Mouse (Mus musculus) left cerebral cortex, postnatal 36 days (tissue): ENCODE results near the gene Rab11a. TPM values are rescaled to one million over a fixed set of nuclear protein-coding genes. Genes with fewer than 3 reads are reported as not detected.
"Not testable (repeated sequence)": the region's sequence is repeated elsewhere in the genome, so short reads cannot be mapped to it uniquely, and the experiment has no call there.

ENCODE experiments used
- DNase-seq, 2 experiments: peaks; one replicate each; pipeline ENCODE4 v3.0.0; 2021 to 2022; ENCODE audit warnings: low spot score in 2 of 2, mixed read lengths in 1 of 2
- intact Hi-C: fragments of 180-260 bp; cut with DNase I; formaldehyde crosslinking; loops from one replicate; pipeline ENCODE4 v1.15.1; 2025
- total RNA-seq, 2 experiments: library from RNA; stranded (reverse); gene quantifications; 2 replicates each; pipeline ENCODE4 v1.2.3; 2021

Gene Rab11a
- total RNA-seq, 2 experiments from 2014 or later, result 216 to 234 TPM

GRCm38 (mm10) chr9:64700451-64701311 lies 36.9 kb downstream of the Rab11a start:
- intact Hi-C loops, result no loop called here
- no peak for DNase-seq

GRCm38 (mm10) chr9:64698586-64698985 lies 39.0 kb downstream of the Rab11a start:
- no peak for DNase-seq
- intact Hi-C loops, result no loop called here

GRCm38 (mm10) chr9:64697677-64698076 lies 39.9 kb downstream of the Rab11a start:
- no peak for DNase-seq
- intact Hi-C loops, result no loop called here

- intact Hi-C loops, result no loop called here
- DNase-seq, result no peak
These were observed 40.6 kb downstream of the Rab11a start for GRCm38 (mm10) chr9:64697006-64697405.

- intact Hi-C loops, result no loop called here
These were observed 41.2 kb downstream of the Rab11a start for GRCm38 (mm10) chr9:64696404-64696803.

GRCm38 (mm10) chr9:64695266-64695665 lies 42.3 kb downstream of the Rab11a start:
- intact Hi-C loops, result no loop called here

More at GRCm38 (mm10) chr9:64696404-64696803, 41.2 kb downstream of the Rab11a start:
- no peak for DNase-seq

GRCm38 (mm10) chr9:64693094-64693493 lies 44.5 kb downstream of the Rab11a start:
- DNase-seq, result no peak
- intact Hi-C loops, result loop anchor here (5.0 kb wide), 1 partner anchor 346 kb away; no protein-coding TSS in a partner anchor

More at GRCm38 (mm10) chr9:64695266-64695665, 42.3 kb downstream of the Rab11a start:
- no peak for DNase-seq

- intact Hi-C loops, result loop anchor here (5.0 kb wide), 1 partner anchor 344 kb away; no protein-coding TSS in a partner anchor
- peak; percentile 29 to 30 for DNase-seq
These were observed 46.4 kb downstream of the Rab11a start for GRCm38 (mm10) chr9:64691176-64691575.

- intact Hi-C loops, result loop anchor here (5.0 kb wide), 1 partner anchor 343 kb away; no protein-coding TSS in a partner anchor
- DNase-seq, result no peak
These were observed 46.8 kb downstream of the Rab11a start for GRCm38 (mm10) chr9:64690771-64691170.

GRCm38 (mm10) chr9:64688015-64688394 lies 49.6 kb downstream of the Rab11a start:
- intact Hi-C loops, result no loop called here

GRCm38 (mm10) chr9:64687122-64688014 lies 50.2 kb downstream of the Rab11a start:
- intact Hi-C loops, result no loop called here
- no peak for DNase-seq

More at GRCm38 (mm10) chr9:64688015-64688394, 49.6 kb downstream of the Rab11a start:
- DNase-seq, result no peak

- intact Hi-C loops, DNase-seq: not testable (repeated sequence)
These were observed 65.9 kb downstream of the Rab11a start for GRCm38 (mm10) chr9:64671341-64672319.

- intact Hi-C loops, result no loop called here
- DNase-seq, result no peak
These were observed 69.6 kb downstream of the Rab11a start for GRCm38 (mm10) chr9:64668001-64668400.

- no peak for DNase-seq
- intact Hi-C loops, result no loop called here
These were observed 70.0 kb downstream of the Rab11a start for GRCm38 (mm10) chr9:64667513-64667912.

- no peak for DNase-seq
- intact Hi-C loops, result no loop called here
These were observed 71.0 kb downstream of the Rab11a start for GRCm38 (mm10) chr9:64666549-64666948.
